Mouse (Mus musculus) kidney, embryonic 15.5 days (tissue): Measurements from ENCODE around the gene Irf2bp1. TPM values are rescaled to one million over a fixed set of nuclear protein-coding genes. Genes with fewer than 3 reads are reported as not detected.

ENCODE experiments used
- ATAC-seq: fragments of 200-750 bp; cut with Nextera tagmentation; replicated peaks from 2 replicates; pipeline ENCODE4 v1.8.0; 2017; ENCODE audit warnings: moderate TSS enrichment; ENCODE audit not compliant: low FRiP score
- H3K27ac ChIP-seq: fragments of 300-500 bp; sonication (generic); 2 replicates; pipeline ENCODE4 v1.5.1; 2015; ENCODE audit warnings: mild to moderate bottlenecking, inconsistent platforms
- H3K27me3 ChIP-seq: fragments of 300-500 bp; sonication (generic); 2 replicates; pipeline ENCODE4 v1.6.1; 2015; ENCODE audit warnings: inconsistent platforms
- H3K36me3 ChIP-seq: fragments of 300-500 bp; sonication (generic); 2 replicates; pipeline ENCODE4 v1.6.1; 2015; ENCODE audit warnings: inconsistent platforms
- H3K4me1 ChIP-seq: fragments of 300-500 bp; sonication (generic); 2 replicates; pipeline ENCODE4 v1.6.1; 2015; ENCODE audit warnings: inconsistent platforms
- H3K4me2 ChIP-seq: fragments of 300-500 bp; sonication (generic); 2 replicates; pipeline ENCODE4 v1.6.1; 2015; ENCODE audit warnings: moderate library complexity, mild to moderate bottlenecking, inconsistent platforms
- H3K4me3 ChIP-seq: fragments of 300-500 bp; sonication (generic); replicated peaks from 2 replicates; pipeline ENCODE4 v1.5.1; 2015; ENCODE audit warnings: mild to moderate bottlenecking, inconsistent platforms
- H3K9ac ChIP-seq: fragments of 300-500 bp; sonication (generic); 2 replicates; pipeline ENCODE4 v1.6.1; 2015; ENCODE audit warnings: mild to moderate bottlenecking, inconsistent platforms
- H3K9me3 ChIP-seq: fragments of 300-500 bp; sonication (generic); replicated peaks from 2 replicates; pipeline ENCODE4 v1.6.1; 2016; ENCODE audit warnings: inconsistent platforms
- WGBS: fragments of 180-500 bp; shearing (Covaris S2); methylation state at CpG from one replicate; pipeline ENCODE4 v1.1.7; 2015; ENCODE audit warnings: mixed read lengths; 5-methylcytosine and 5-hydroxymethylcytosine counted together
- polyA plus RNA-seq: library from polyadenylated mRNA; unstranded; fragments of >200 nt; fragmentation: Nextera tagmentation; extraction: Ambion mirVana; gene quantifications from 2 replicates; pipeline ENCODE4 v1.2.1, GENCODE M21; 2015

Irf2bp1 gene
- polyA plus RNA-seq, 1 experiment from 2014 or later: 24.1 TPM

DNA sequence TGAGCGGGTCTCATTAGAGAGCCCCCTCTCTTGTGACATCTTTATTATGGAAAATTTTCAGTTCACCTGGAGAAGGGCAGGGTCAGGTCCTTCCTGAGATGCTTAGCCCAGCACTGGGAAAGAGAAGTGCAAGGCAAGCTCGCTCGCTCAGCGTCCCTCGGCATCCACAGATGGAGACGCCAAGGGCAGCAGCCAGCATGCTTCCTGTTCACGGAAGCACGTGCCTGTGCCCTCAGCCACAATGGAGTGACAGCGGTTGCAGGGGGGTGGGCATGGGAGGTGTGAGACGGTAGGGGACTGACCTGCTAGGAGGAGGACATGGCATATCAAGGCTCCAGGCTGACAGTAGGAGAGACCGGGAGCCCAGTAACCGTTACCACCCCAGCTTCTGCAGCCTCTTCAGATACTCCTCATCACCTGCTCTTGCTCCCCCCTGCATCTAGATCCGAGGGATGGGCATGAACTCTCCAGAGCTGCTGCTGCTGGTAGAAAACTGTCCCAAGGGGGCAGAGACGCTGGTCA is 44.2 kb downstream of the Irf2bp1 start:
- no peak overlapping the region for H3K4me2 ChIP-seq
- no peaks in the 10 kb centered on the region for H3K27me3 ChIP-seq
- no peak overlapping the region for H3K27ac ChIP-seq
- no peak overlapping the region for H3K9ac ChIP-seq
- ATAC-seq: no peak
- no peak overlapping the region for H3K4me3 ChIP-seq
- H3K36me3 ChIP-seq: peaks cover 100% of the 10 kb centered on the region
- H3K9me3 ChIP-seq: no peaks in the 10 kb centered on the region
- no peaks in the 10 kb centered on the region for H3K4me1 ChIP-seq
- WGBS: 89% methylated on average over 14 of the region's 14 CpGs

DNA sequence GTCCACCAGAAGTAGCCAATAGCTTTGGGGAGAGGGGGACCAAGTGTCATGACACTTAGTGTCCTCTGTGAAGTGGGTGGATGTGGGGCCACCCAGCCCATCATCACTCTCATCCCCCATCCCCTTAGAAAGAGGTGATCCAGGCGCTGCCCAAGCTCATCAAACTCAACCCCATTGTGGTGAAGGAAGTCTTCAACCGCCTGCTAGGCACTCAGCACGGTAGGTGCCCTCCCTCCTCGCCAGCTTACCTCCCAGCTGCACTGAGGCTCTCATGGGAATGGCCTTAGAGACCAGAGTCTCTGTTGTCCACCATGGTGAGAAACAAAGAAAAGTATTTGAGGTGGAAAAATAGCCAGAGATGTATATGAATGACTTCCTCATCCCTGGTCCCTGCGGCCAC is 45.4 kb downstream of the Irf2bp1 start:
- no peak overlapping the region for H3K9ac ChIP-seq
- peaks cover 4% of the 10 kb centered on the region for H3K4me1 ChIP-seq
- no peak for ATAC-seq
- no peak overlapping the region for H3K4me2 ChIP-seq
- H3K27me3 ChIP-seq: no peaks in the 10 kb centered on the region
- H3K36me3 ChIP-seq: peaks cover 95% of the 10 kb centered on the region
- 92% methylated on average over 5 of the region's 5 CpGs for WGBS
- H3K4me3 ChIP-seq: no peak overlapping the region
- no peaks in the 10 kb centered on the region for H3K9me3 ChIP-seq
- no peak overlapping the region for H3K27ac ChIP-seq

DNA sequence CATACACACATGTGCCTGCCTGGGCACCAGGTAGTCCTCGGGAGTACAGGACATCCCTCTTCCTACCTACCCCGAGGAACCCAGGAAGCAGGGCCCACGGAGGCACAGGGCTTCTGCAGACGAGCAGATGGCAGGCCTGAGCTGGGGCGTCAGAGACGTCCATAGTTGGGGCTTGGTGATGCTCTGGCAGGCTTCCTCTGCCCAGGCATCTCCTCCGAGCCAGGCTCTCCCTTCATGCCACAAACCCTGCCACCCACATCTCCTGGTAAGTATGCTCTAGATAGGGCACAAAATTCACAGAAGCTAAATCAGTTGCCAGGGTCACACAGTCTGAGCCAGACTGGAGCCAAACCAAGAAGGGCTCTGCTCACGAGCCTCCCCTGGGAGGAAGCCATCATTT is 46.3 kb downstream of the Irf2bp1 start:
- H3K9me3 ChIP-seq: no peaks in the 10 kb centered on the region
- H3K36me3 ChIP-seq: peaks cover 93% of the 10 kb centered on the region
- no peak for ATAC-seq
- peaks cover 9% of the 10 kb centered on the region for H3K4me1 ChIP-seq
- no peak overlapping the region for H3K27ac ChIP-seq
- no peak overlapping the region for H3K9ac ChIP-seq
- no peaks in the 10 kb centered on the region for H3K27me3 ChIP-seq
- 80% methylated on average over 8 of the region's 8 CpGs for WGBS
- H3K4me2 ChIP-seq: no peak overlapping the region
- H3K4me3 ChIP-seq: no peak overlapping the region

DNA sequence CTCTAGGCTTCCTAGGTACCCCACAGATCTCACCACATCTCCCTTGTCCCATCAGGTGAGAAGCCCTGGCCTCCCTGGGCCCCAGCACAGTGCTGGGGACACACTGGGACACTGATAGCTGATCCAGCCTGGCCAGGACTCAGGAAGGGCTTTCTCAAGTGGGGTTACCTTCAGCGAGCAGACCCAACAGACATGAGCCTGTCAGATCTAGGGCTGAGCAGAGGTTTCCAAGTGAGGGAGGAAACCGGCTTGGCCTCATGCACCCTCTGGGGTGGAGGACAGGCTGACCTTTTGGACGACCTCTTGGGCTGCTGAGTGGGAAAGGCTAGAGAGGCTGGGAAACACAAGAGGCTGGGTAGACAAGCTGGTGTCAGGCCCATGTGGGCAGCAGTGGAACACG is 47.3 kb downstream of the Irf2bp1 start:
- no peaks in the 10 kb centered on the region for H3K27me3 ChIP-seq
- H3K9me3 ChIP-seq: no peaks in the 10 kb centered on the region
- peaks cover 9% of the 10 kb centered on the region for H3K4me1 ChIP-seq
- H3K27ac ChIP-seq: no peak overlapping the region
- 60% methylated on average over 4 of the region's 4 CpGs for WGBS
- H3K4me3 ChIP-seq: no peak overlapping the region
- no peak for ATAC-seq
- H3K4me2 ChIP-seq: no peak overlapping the region
- H3K36me3 ChIP-seq: peaks cover 84% of the 10 kb centered on the region
- no peak overlapping the region for H3K9ac ChIP-seq

DNA sequence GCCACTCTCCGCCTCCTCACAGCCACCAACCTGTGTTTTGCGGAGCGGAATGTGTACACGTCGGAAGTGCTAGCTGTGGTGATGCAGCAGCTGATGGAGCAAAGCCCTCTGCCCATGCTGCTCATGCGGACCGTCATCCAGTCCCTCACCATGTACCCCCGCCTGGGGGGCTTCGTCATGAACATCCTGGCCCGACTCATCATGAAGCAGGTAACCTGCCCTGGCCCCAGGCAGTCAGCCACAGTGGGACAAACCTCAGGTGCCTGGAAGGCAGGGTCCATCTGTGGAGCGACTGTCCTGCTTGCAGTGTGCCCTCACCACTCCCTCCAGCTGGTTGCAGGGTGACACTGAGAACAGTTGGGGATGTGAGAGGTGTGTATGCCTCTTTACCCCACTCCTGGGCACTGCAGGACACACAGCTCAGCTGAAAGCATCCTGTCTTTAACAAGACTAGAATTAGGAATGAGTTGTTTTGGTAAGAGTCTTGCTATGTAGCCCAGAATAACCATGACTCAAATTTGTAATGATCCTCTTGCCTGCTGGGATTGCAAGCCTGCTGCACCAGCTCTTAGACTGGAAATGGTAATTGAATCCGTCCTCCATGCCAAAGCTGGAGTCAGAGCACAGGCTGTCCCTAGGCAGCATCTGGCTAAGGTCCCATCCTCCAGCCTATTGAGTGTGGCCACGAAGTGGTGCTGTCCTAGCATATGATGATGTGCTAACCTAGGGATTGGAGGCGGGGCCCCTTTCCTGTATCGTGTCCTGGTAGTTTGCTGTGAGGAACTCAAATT is 48.7 kb downstream of the Irf2bp1 start:
- H3K36me3 ChIP-seq: peaks cover 70% of the 10 kb centered on the region
- no peak for ATAC-seq
- no peak overlapping the region for H3K9ac ChIP-seq
- no peak overlapping the region for H3K27ac ChIP-seq
- no peak overlapping the region for H3K4me3 ChIP-seq
- peaks cover 9% of the 10 kb centered on the region for H3K4me1 ChIP-seq
- H3K27me3 ChIP-seq: no peaks in the 10 kb centered on the region
- 91% methylated on average over 15 of the region's 15 CpGs for WGBS
- H3K9me3 ChIP-seq: no peaks in the 10 kb centered on the region
- H3K4me2 ChIP-seq: no peak overlapping the region

DNA sequence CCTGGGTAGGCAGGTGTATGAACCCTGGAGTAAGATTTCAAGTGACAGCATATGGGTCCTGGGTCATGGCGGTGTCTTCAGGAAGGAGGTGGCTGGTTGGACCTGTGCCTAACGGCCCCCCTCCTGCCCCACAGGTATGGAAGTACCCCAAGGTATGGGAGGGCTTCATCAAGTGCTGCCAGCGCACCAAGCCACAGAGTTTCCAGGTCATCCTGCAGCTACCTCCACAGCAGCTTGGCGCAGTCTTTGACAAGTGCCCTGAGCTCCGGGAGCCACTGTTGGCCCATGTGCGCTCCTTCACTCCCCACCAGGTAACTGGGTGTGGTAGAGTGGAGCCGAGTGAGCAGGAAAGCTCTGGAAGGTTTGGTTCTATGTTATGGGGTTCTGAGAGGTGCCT is 49.3 kb downstream of the Irf2bp1 start:
- 89% methylated on average over 7 of the region's 7 CpGs for WGBS
- Histone ChIP-seq H3K27ac (no peak overlapping the region), H3K36me3 (peaks cover 64% of the 10 kb centered on the region), H3K9me3 (no peaks in the 10 kb centered on the region), H3K4me1 (peaks cover 9% of the 10 kb centered on the region), H3K4me2 (no peak overlapping the region), H3K27me3 (no peaks in the 10 kb centered on the region), H3K4me3 (no peak overlapping the region), H3K9ac (no peak overlapping the region)
- ATAC-seq: no peak

DNA sequence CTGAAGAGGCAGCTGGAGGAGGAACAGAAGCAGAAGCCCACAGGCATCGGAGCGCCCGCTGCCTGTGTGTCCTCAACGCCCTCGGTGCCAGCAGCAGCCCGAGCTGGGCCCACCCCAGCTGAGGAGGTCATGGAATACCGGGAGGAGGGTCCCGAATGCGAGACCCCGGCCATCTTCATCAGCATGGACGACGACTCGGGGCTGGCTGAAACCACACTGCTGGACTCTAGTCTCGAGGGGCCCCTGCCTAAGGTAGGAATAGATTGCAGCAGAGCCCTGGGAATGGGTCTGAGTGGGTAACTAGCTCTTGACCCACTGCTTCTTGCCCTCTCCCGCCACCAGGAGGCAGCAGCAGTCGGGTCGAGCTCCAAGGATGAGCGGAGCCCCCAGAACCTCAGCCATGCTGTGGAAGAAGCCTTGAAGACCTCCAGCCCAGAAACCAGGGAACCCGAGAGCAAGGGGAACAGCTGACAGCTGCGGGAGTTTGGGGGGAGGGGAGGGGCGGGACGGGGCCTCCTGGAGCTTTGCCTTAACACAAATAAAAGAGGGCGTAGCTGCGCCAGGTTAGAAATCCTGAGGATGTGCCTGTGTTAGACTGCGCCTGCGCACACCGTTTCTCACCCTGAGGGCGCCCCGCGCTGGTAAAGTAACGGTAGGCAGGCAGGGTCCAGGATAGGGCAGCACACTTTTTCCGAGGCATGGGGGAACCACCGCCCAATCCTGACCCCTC is 50.4 kb downstream of the Irf2bp1 start, which contains the start of gene Rsph6a:
TSS of gene Rsph6a (plus strand) at position 644 of the 730 bp plus-strand sequence.
- H3K9me3 ChIP-seq: no peaks in the 10 kb centered on the region
- no peaks in the 10 kb centered on the region for H3K27me3 ChIP-seq
- WGBS: 22% methylated on average over 33 of the region's 33 CpGs
- no peak within 1 kb of the TSS; the same call in 1 of the 2 replicates for H3K4me3 ChIP-seq
- H3K36me3 ChIP-seq: peaks cover 53% of the 10 kb centered on the region
- no peak within 1 kb of the TSS for H3K27ac ChIP-seq
- peak within 1 kb of the TSS; percentile 48 for H3K4me2 ChIP-seq
- peaks cover 9% of the 10 kb centered on the region for H3K4me1 ChIP-seq
- no peak within 1 kb of the TSS for H3K9ac ChIP-seq
- peak; percentile 46 for ATAC-seq

DNA sequence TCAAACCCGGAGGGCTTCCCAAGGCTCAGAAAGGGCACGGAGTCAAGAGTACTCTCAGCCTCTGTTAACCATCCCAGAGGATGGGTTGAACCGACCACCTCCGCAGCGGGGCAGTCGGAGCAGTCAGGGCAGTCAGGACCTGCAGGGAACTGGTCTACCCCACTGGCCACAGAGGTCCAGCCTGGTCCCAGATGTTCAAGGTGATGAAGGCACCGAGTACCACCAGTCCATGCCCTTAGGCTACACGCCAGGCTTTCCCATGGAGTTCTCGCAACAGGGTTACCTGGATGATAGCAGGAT is 50.9 kb downstream of the Irf2bp1 start:
- Histone ChIP-seq H3K27ac (no peak overlapping the region), H3K9ac (no peak overlapping the region), H3K4me1 (peaks cover 9% of the 10 kb centered on the region), H3K4me3 (no peak overlapping the region), H3K27me3 (no peaks in the 10 kb centered on the region), H3K9me3 (no peaks in the 10 kb centered on the region), H3K4me2 (peak overlapping the region; percentile 48), H3K36me3 (peaks cover 48% of the 10 kb centered on the region)
- 63% methylated on average over 9 of the region's 9 CpGs for WGBS
- no peak; the same call in 1 of the 2 replicates for ATAC-seq

DNA sequence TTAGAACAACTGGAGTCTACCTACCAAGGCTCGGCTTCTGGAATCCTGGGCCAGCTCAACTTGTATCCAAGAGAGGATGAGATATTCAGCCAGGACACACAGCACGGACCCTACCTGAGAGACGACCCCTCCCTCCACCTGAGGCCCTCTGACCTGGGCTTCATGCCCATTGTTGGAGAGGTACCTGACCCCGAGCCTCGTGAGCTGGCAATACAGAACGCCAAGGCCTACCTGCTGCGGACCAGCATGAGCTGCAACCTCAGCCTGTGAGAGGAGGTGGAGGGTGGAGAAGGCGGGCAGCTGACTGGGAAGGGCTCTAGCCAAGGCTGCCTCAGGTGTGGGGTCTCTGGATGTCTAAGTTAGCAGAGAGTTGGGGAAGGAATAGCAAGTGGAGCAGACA is 51.3 kb downstream of the Irf2bp1 start:
- Histone ChIP-seq H3K36me3 (peaks cover 44% of the 10 kb centered on the region), H3K27me3 (no peaks in the 10 kb centered on the region), H3K4me1 (peaks cover 9% of the 10 kb centered on the region), H3K4me2 (no peak overlapping the region), H3K9ac (no peak overlapping the region), H3K4me3 (no peak overlapping the region), H3K27ac (no peak overlapping the region), H3K9me3 (no peaks in the 10 kb centered on the region)
- ATAC-seq: no peak
- 92% methylated on average over 8 of the region's 8 CpGs for WGBS

Other genes with a start within 250 kb of the Irf2bp1 start
- not detected in 2 replicates for gene Psg19, start 205.5 kb upstream of the Irf2bp1 start, polyA plus RNA-seq
- gene Psg17, start 182.4 kb upstream of the Irf2bp1 start, polyA plus RNA-seq: 0.09 TPM in 1 of 2 replicates, not detected in the other
- 0.76 and 1.2 TPM in 2 replicates for gene Mill2, start 164.1 kb upstream of the Irf2bp1 start, polyA plus RNA-seq
- gene Pglyrp1, start 132.7 kb upstream of the Irf2bp1 start, polyA plus RNA-seq: 2.3 and 4.8 TPM in 2 replicates
- 27.7 and 28.9 TPM in 2 replicates for gene Ccdc61, start 93.6 kb upstream of the Irf2bp1 start, polyA plus RNA-seq
- gene Nova2, start 78.2 kb upstream of the Irf2bp1 start, polyA plus RNA-seq: 0.67 and 0.93 TPM in 2 replicates
- gene Nanos2, start 16.6 kb upstream of the Irf2bp1 start, polyA plus RNA-seq: not detected in 2 replicates
- 3.5 and 3.9 TPM in 2 replicates for gene Mypop, start 12.8 kb upstream of the Irf2bp1 start, polyA plus RNA-seq
- 1.2 and 1.3 TPM in 2 replicates for gene Foxa3, start 19.5 kb downstream of the Irf2bp1 start, polyA plus RNA-seq
- gene Sympk, start 20.3 kb downstream of the Irf2bp1 start, polyA plus RNA-seq: 34.3 and 38.4 TPM in 2 replicates
- gene Rsph6a, start 50.6 kb downstream of the Irf2bp1 start, polyA plus RNA-seq: not detected in 2 replicates
- 15.4 and 18.7 TPM in 2 replicates for gene Dmwd, start 72.2 kb downstream of the Irf2bp1 start, polyA plus RNA-seq
- 18.1 and 24.7 TPM in 2 replicates for gene Dmpk, start 79.8 kb downstream of the Irf2bp1 start, polyA plus RNA-seq
- gene Six5, start 90.5 kb downstream of the Irf2bp1 start, polyA plus RNA-seq: 8.0 and 10.1 TPM in 2 replicates
- 2.9 and 3.4 TPM in 2 replicates for gene Gm4969, start 114.3 kb downstream of the Irf2bp1 start, polyA plus RNA-seq
- gene Fbxo46, start 115.8 kb downstream of the Irf2bp1 start, polyA plus RNA-seq: 16.1 and 16.3 TPM in 2 replicates
- gene Qpctl, start 145.2 kb downstream of the Irf2bp1 start, polyA plus RNA-seq: 13.5 and 14.4 TPM in 2 replicates
- gene Snrpd2, start 145.7 kb downstream of the Irf2bp1 start, polyA plus RNA-seq: 157 and 162 TPM in 2 replicates
- gene Gipr, start 162.1 kb downstream of the Irf2bp1 start, polyA plus RNA-seq: 0.76 and 1.0 TPM in 2 replicates
- 9.5 and 16.8 TPM in 2 replicates for gene Eml2, start 172.4 kb downstream of the Irf2bp1 start, polyA plus RNA-seq
- gene Gpr4, start 208.5 kb downstream of the Irf2bp1 start, polyA plus RNA-seq: 2.7 and 3.3 TPM in 2 replicates
- gene Opa3, start 224.3 kb downstream of the Irf2bp1 start, polyA plus RNA-seq: 38.8 and 40.5 TPM in 2 replicates